Mouse (Mus musculus) lung, postnatal 0 days (tissue): ENCODE measurements around the gene Luzp2. TPM values are rescaled to one million over a fixed set of nuclear protein-coding genes. Genes with fewer than 3 reads are reported as not detected.
"Not testable (repeated sequence)": the region's sequence is repeated elsewhere in the genome, so short reads cannot be mapped to it uniquely, and the experiment has no call there.

Experiments used
- ATAC-seq: fragments of 200-750 bp; cut with Nextera tagmentation; 2 replicates; pipeline ENCODE4 v1.8.0; 2017; ENCODE audit warnings: moderate library complexity
- DNase-seq: peaks from one replicate; pipeline ENCODE4 v3.0.0-alpha.2; 2016; ENCODE audit warnings: low spot score
- H3K27ac ChIP-seq: fragments of 300-500 bp; sonication (generic); 2 replicates; pipeline ENCODE4 v1.5.1; 2014; ENCODE audit warnings: antibody characterized with exemption, mild to moderate bottlenecking, low read length, mixed read lengths
- H3K27me3 ChIP-seq: fragments of 300-500 bp; sonication (generic); replicated peaks from 2 replicates; pipeline ENCODE4 v1.6.1; 2014; ENCODE audit warnings: low read length, mixed read lengths; ENCODE audit not compliant: insufficient read depth
- H3K36me3 ChIP-seq: fragments of 300-500 bp; sonication (generic); 2 replicates; pipeline ENCODE4 v1.6.1; 2014; ENCODE audit warnings: low read length, mixed read lengths; ENCODE audit not compliant: insufficient read depth
- H3K4me1 ChIP-seq: fragments of 300-500 bp; sonication (generic); 2 replicates; pipeline ENCODE4 v1.6.1; 2014; ENCODE audit warnings: antibody characterized with exemption, low read depth, low read length, mixed read lengths; ENCODE audit not compliant: insufficient read depth
- H3K4me2 ChIP-seq: fragments of 300-500 bp; sonication (generic); replicated peaks from 2 replicates; pipeline ENCODE4 v1.6.1; 2014; ENCODE audit warnings: low read depth, mild to moderate bottlenecking, low read length, moderate library complexity, mixed read lengths
- H3K4me3 ChIP-seq: fragments of 300-500 bp; sonication (generic); 2 replicates; pipeline ENCODE4 v1.5.1; 2014; ENCODE audit warnings: low read depth, low read length
- H3K9ac ChIP-seq: fragments of 300-500 bp; sonication (generic); replicated peaks from 2 replicates; pipeline ENCODE4 v1.6.1; 2014; ENCODE audit warnings: low read depth, mild to moderate bottlenecking
- H3K9me3 ChIP-seq: fragments of 300-500 bp; sonication (generic); 2 replicates; pipeline ENCODE4 v1.6.1; 2016; ENCODE audit warnings: low read length, mixed read lengths
- CTCF ChIP-seq: IDR thresholded peaks from 2 replicates; pipeline ENCODE4 v1.5.1; 2016; ENCODE audit warnings: antibody characterized with exemption, mild to moderate bottlenecking
- EP300 ChIP-seq: IDR thresholded peaks from 2 replicates; pipeline ENCODE4 v1.6.1; 2016; ENCODE audit warnings: antibody characterized with exemption, mild to moderate bottlenecking, control low read depth
- WGBS: fragments of 180-500 bp; shearing (Covaris S2); extraction: QIAGEN DNeasy Blood & Tissue Kit; methylation state at CpG from one replicate; pipeline ENCODE4 v1.1.7; 2014; 5-methylcytosine and 5-hydroxymethylcytosine counted together
- polyA plus RNA-seq: library from polyadenylated mRNA; unstranded; fragments of >200 nt; fragmentation: Nextera tagmentation; extraction: Ambion mirVana; gene quantifications from 2 replicates; pipeline ENCODE4 v1.2.1, GENCODE M21; 2015

Luzp2 gene
- polyA plus RNA-seq, 1 experiment from 2014 or later: 0.02 TPM

- DNase-seq (no peak), ATAC-seq (no peak)
- Histone ChIP-seq H3K4me1 (no peaks in the 10 kb centered on the region), H3K27ac (no peak overlapping the region), H3K36me3 (no peaks in the 10 kb centered on the region), H3K4me3 (no peak overlapping the region), H3K4me2 (no peak overlapping the region), H3K9me3 (no peaks in the 10 kb centered on the region), H3K27me3 (no peaks in the 10 kb centered on the region), H3K9ac (no peak overlapping the region)
- WGBS: 77% methylated on average over 4 of the region's 4 CpGs
- no peak for TF ChIP-seq CTCF
- TF ChIP-seq EP300: no peak
These were observed 127.4 kb downstream of the Luzp2 start for GRCm38 (mm10) chr7:54962678-54963077.

GRCm38 (mm10) chr7:54977372-54977771 lies 142.1 kb downstream of the Luzp2 start:
- ATAC-seq: no peak
- Histone ChIP-seq H3K27me3 (no peaks in the 10 kb centered on the region), H3K4me3 (no peak overlapping the region), H3K36me3 (no peaks in the 10 kb centered on the region), H3K27ac (no peak overlapping the region), H3K9ac (no peak overlapping the region), H3K4me2 (no peak overlapping the region), H3K9me3 (no peaks in the 10 kb centered on the region), H3K4me1 (no peaks in the 10 kb centered on the region)
- DNase-seq: no peak
- no peak for TF ChIP-seq EP300
- no peak for TF ChIP-seq CTCF

GRCm38 (mm10) chr7:54980585-54980984 lies 145.3 kb downstream of the Luzp2 start:
- DNase-seq: no peak
- Histone ChIP-seq H3K27me3 (no peaks in the 10 kb centered on the region), H3K4me1 (no peaks in the 10 kb centered on the region), H3K9ac (no peak overlapping the region), H3K4me3 (no peak overlapping the region), H3K4me2 (no peak overlapping the region), H3K36me3 (no peaks in the 10 kb centered on the region), H3K9me3 (no peaks in the 10 kb centered on the region), H3K27ac (no peak overlapping the region)
- 49% methylated on average over 4 of the region's 4 CpGs for WGBS
- TF ChIP-seq CTCF (no peak), EP300 (no peak)
- no peak for ATAC-seq

GRCm38 (mm10) chr7:55000397-55000796 lies 165.1 kb downstream of the Luzp2 start:
- Histone ChIP-seq H3K9me3 (no peaks in the 10 kb centered on the region), H3K27ac (no peak overlapping the region), H3K27me3 (no peaks in the 10 kb centered on the region), H3K4me1 (no peaks in the 10 kb centered on the region), H3K4me2 (no peak overlapping the region), H3K36me3 (no peaks in the 10 kb centered on the region), H3K4me3 (no peak overlapping the region), H3K9ac (no peak overlapping the region)
- 40% methylated on average over 2 of the region's 2 CpGs for WGBS
- ATAC-seq (no peak), DNase-seq (no peak)
- TF ChIP-seq CTCF (no peak), EP300 (no peak)

- Histone ChIP-seq H3K4me3 (no peak overlapping the region), H3K4me1 (no peaks in the 10 kb centered on the region), H3K9ac (no peak overlapping the region), H3K36me3 (no peaks in the 10 kb centered on the region), H3K27me3 (no peaks in the 10 kb centered on the region), H3K4me2 (no peak overlapping the region), H3K27ac (no peak overlapping the region), H3K9me3 (no peaks in the 10 kb centered on the region)
- no peak for DNase-seq
- ATAC-seq: no peak
- 63% methylated on average over 4 of the region's 4 CpGs for WGBS
- TF ChIP-seq EP300 (no peak), CTCF (no peak)
These were observed 174.0 kb downstream of the Luzp2 start for GRCm38 (mm10) chr7:55009173-55009771.

GRCm38 (mm10) chr7:55133850-55134249 lies 298.6 kb downstream of the Luzp2 start:
- not testable (repeated sequence) for H3K36me3 ChIP-seq

GRCm38 (mm10) chr7:55188927-55189326 lies 353.6 kb downstream of the Luzp2 start:
- DNase-seq (no peak), ATAC-seq (no peak)
- Histone ChIP-seq H3K27me3 (no peaks in the 10 kb centered on the region), H3K9me3 (no peaks in the 10 kb centered on the region), H3K27ac (no peak overlapping the region), H3K36me3 (no peaks in the 10 kb centered on the region), H3K4me3 (no peak overlapping the region), H3K4me2 (no peak overlapping the region), H3K4me1 (no peaks in the 10 kb centered on the region), H3K9ac (no peak overlapping the region)
- TF ChIP-seq CTCF (no peak), EP300 (no peak)
- WGBS: 83% methylated on average over 10 of the region's 10 CpGs

More at GRCm38 (mm10) chr7:55133850-55134249, 298.6 kb downstream of the Luzp2 start:
- DNase-seq, H3K4me2 ChIP-seq, H3K9ac ChIP-seq, H3K9me3 ChIP-seq, H3K4me1 ChIP-seq, H3K27me3 ChIP-seq, H3K27ac ChIP-seq, H3K4me3 ChIP-seq, ATAC-seq: not testable (repeated sequence)
- 84% methylated on average over 1 of the region's 2 CpGs for WGBS
